Mouse (Mus musculus) myocyte (in vitro differentiated cells): ENCODE results near the gene Plcb2.

Source experiments
- SRF ChIP-seq: IDR thresholded peaks from one replicate; pipeline ENCODE4 v1.6.1; 2011; ENCODE audit warnings: low read depth; ENCODE audit not compliant: control insufficient read depth, insufficient read length
- TCF12 ChIP-seq: IDR thresholded peaks from one replicate; pipeline ENCODE4 v1.6.1; 2011; ENCODE audit warnings: mild to moderate bottlenecking, control low read depth; ENCODE audit not compliant: poor library complexity, insufficient read depth, severe bottlenecking

- TF ChIP-seq TCF12: no peak
- no peak for TF ChIP-seq SRF
Observed at GRCm38 (mm10) chr2:118686693-118687092, 41.5 kb downstream of the Plcb2 start.
